Mouse (Mus musculus): ENCODE measurements around the gene Stx19. TPM values are rescaled to one million over a fixed set of nuclear protein-coding genes. Genes with fewer than 3 reads are reported as not detected.

The Stx19 gene
- polyA plus RNA-seq, 1 experiment = not detected

DNA sequence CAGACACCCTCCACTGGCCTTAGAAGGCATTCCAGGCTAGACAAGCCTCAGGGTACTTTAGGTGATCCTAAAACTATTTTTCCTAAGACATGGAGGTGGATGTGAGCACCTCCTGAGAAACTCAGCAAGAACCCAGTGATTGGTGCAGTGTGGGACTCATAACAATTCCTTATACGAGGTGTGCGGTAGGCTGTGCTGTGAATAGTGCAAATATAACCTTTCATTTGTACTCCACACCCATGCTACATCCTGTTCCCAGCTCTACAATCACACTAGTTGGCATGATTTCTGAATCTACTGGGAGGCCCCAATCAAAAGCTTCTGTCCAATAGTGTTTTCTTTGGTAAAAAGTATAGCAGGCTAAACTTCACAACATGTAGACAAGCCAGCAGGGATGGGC, 17.6 kb downstream of the Stx19 start:
- H3K27ac ChIP-seq (ENCODE audit: insufficient read depth, low read length) = no peak overlapping the region
- WGBS = 84% methylated on average over 2 of the region's 2 CpGs
- no peak for DNase-seq
- H3K4me3 ChIP-seq (replicated peaks; ENCODE audit: insufficient read depth, low read depth, low read length) = no peak overlapping the region
- no peaks in the 10 kb centered on the region for H3K27me3 ChIP-seq (ENCODE audit: control insufficient read depth, insufficient read depth, low read length)
- no peaks in the 10 kb centered on the region for H3K4me1 ChIP-seq (ENCODE audit: control insufficient read depth, insufficient read depth, low read length)
- TF ChIP-seq POLR2A (IDR thresholded peaks at IDR 0.05; ENCODE audit: borderline replicate concordance, insufficient read depth, low read length) = no peak
- no peak for TF ChIP-seq CTCF (IDR thresholded peaks at IDR 0.05; ENCODE audit: borderline replicate concordance, insufficient read depth, low read depth, low read length)

DNA sequence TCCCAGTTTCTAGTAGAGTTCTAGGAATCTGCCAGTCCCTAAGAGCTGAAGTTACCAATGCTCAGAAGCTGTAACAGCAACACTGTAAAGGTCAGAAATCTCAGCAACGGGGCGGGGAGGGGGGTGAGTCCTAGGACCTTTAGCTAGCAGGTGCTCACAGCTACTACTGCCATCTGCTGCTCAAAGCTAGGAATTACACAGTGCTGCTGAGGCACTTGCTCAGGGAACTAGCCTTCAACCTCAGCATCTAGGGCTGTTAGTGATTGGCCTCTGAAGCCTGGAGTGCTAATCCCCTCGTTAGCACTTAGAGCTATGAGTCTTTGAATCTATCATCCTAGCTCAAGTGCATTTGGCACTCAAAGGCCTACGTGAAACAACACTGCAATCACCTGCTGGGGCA, 18.0 kb downstream of the Stx19 start:
- no peak overlapping the region for H3K4me3 ChIP-seq (replicated peaks; ENCODE audit: insufficient read depth, low read depth, low read length)
- H3K4me1 ChIP-seq (ENCODE audit: control insufficient read depth, insufficient read depth, low read length) = no peaks in the 10 kb centered on the region
- no peak overlapping the region for H3K27ac ChIP-seq (ENCODE audit: insufficient read depth, low read length)
- WGBS = 17% methylated on average over 4 of the region's 4 CpGs
- no peaks in the 10 kb centered on the region for H3K27me3 ChIP-seq (ENCODE audit: control insufficient read depth, insufficient read depth, low read length)
- TF ChIP-seq POLR2A (IDR thresholded peaks at IDR 0.05; ENCODE audit: borderline replicate concordance, insufficient read depth, low read length) (no peak), CTCF (IDR thresholded peaks at IDR 0.05; ENCODE audit: borderline replicate concordance, insufficient read depth, low read depth, low read length) (peak; percentile 69)
- peak; percentile 22 to 24 for DNase-seq

DNA sequence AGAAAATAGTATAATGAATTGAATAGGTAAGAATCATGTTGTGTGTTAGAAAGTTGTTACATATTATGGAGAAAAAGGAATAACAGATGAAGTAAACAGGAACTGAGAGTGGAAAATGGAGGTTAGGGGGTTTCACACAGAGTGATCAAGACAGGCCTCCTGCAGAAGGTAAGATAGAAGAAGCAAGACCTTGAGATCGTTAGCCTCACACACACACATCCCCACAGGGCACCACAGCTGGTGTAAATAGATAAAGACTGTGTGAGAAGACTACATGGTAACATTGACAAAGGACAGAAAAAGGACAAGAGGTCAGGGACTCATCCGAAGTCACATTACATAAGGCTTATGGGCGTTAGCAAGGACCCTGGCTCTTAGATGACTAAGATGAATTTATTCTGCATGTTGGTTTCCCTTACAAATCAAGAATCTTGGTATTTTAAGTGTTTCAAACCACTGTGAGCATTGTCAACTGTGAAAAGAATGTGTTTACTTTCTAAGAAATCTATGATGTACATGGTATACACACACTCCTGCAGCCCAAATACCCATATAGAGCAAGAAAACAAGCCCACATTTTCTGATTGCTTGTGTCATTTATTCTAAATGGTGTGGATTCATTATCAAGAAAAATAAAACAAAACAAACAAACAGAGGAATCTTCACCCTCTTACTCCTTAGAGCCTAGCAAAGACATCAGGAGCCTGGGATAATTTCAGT, 19.7 kb downstream of the Stx19 start:
- no peaks in the 10 kb centered on the region for H3K27me3 ChIP-seq (ENCODE audit: control insufficient read depth, insufficient read depth, low read length)
- WGBS = 73% methylated on average over 3 of the region's 3 CpGs
- no peaks in the 10 kb centered on the region for H3K4me1 ChIP-seq (ENCODE audit: control insufficient read depth, insufficient read depth, low read length)
- DNase-seq = no peak
- TF ChIP-seq POLR2A (IDR thresholded peaks at IDR 0.05; ENCODE audit: borderline replicate concordance, insufficient read depth, low read length) (no peak), CTCF (IDR thresholded peaks at IDR 0.05; ENCODE audit: borderline replicate concordance, insufficient read depth, low read depth, low read length) (no peak)
- no peak overlapping the region for H3K27ac ChIP-seq (ENCODE audit: insufficient read depth, low read length)
- no peak overlapping the region for H3K4me3 ChIP-seq (replicated peaks; ENCODE audit: insufficient read depth, low read depth, low read length)

DNA sequence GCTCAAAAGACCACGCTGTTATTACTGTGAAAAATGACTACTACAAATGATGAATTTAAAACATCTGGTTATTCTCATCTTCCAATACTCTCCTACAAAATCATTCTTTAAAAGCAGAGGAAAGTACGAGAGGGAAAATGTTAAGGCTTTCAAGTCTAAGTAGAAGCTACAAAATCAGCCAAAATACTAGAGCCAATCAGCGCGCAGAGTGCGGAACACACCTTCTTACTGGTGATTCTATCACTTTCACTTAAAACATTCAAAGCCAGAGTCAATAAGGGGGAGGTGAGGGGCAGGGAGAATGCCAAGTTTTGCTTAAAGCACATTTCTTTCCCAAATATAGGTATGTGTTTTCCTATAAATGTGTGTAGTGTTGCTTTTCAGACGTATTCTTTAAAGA, 30.9 kb downstream of the Stx19 start:
- DNase-seq = no peak
- 92% methylated on average over 6 of the region's 6 CpGs for WGBS
- TF ChIP-seq CTCF (IDR thresholded peaks at IDR 0.05; ENCODE audit: borderline replicate concordance, insufficient read depth, low read depth, low read length) (no peak), POLR2A (IDR thresholded peaks at IDR 0.05; ENCODE audit: borderline replicate concordance, insufficient read depth, low read length) (no peak)
- Histone ChIP-seq H3K4me1 (ENCODE audit: control insufficient read depth, insufficient read depth, low read length) (no peaks in the 10 kb centered on the region), H3K27ac (ENCODE audit: insufficient read depth, low read length) (no peak overlapping the region), H3K4me3 (replicated peaks; ENCODE audit: insufficient read depth, low read depth, low read length) (no peak overlapping the region), H3K27me3 (ENCODE audit: control insufficient read depth, insufficient read depth, low read length) (no peaks in the 10 kb centered on the region)

DNA sequence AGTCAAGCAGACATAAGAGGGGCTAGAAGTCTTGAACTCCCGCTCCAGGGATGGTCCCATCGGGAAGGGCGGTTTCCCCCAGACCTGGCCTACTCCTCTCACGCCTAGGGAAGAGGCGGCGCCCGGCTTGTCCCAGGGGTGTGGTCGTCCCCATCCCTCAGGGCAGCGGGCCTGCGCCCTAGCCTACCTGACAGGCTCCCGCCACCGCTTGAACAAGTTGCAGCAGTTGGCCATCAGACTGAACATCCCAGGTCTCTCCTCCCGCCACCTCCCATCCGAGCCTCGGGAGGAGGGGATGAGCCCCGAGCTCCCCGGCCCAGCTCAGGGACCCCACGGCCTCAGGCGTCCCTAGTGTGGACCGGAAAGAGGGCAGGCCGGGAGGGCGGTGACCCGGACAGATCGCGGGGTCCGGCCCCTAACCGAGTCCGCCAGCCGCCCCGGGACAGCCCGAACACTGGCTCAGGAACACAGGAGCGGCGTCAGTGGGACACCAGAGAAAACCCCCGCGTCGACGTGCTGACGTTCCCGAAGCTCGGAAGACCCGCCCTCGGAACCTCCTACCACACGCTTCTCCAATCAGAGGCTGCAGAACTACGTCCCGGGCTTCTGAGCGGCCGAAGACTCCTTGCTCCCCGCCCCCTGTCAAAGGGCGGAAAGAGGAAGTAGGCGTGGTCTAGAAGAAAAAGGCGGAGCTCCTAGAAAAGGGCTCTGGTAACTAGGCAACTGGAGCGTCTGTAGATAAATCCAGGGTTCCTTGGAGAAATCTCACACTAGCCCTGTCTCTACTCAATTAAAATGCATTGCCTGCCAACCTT, 32.2 kb downstream of the Stx19 start, which contains the start of gene Arl13b:
Gene Arl13b (minus strand): TSS at position 543 of the 815 bp plus-strand sequence.
- no peaks in the 10 kb centered on the region for H3K27me3 ChIP-seq (ENCODE audit: control insufficient read depth, insufficient read depth, low read length)
- TF ChIP-seq CTCF (IDR thresholded peaks at IDR 0.05; ENCODE audit: borderline replicate concordance, insufficient read depth, low read depth, low read length) = no peak
- TF ChIP-seq POLR2A (IDR thresholded peaks at IDR 0.05; ENCODE audit: borderline replicate concordance, insufficient read depth, low read length) = peak; percentile 61
- H3K27ac ChIP-seq (ENCODE audit: insufficient read depth, low read length) = 0 out of 2 replicates have a peak within 1 kb of the TSS, but pooled peaks have one; percentile 9
- under 1% methylated on average over 52 of the region's 52 CpGs for WGBS
- peak; percentile 90 to 96 for DNase-seq
- peak within 1 kb of the TSS; percentile 75 for H3K4me3 ChIP-seq (replicated peaks; ENCODE audit: insufficient read depth, low read depth, low read length)
- no peaks in the 10 kb centered on the region for H3K4me1 ChIP-seq (ENCODE audit: control insufficient read depth, insufficient read depth, low read length)

DNA sequence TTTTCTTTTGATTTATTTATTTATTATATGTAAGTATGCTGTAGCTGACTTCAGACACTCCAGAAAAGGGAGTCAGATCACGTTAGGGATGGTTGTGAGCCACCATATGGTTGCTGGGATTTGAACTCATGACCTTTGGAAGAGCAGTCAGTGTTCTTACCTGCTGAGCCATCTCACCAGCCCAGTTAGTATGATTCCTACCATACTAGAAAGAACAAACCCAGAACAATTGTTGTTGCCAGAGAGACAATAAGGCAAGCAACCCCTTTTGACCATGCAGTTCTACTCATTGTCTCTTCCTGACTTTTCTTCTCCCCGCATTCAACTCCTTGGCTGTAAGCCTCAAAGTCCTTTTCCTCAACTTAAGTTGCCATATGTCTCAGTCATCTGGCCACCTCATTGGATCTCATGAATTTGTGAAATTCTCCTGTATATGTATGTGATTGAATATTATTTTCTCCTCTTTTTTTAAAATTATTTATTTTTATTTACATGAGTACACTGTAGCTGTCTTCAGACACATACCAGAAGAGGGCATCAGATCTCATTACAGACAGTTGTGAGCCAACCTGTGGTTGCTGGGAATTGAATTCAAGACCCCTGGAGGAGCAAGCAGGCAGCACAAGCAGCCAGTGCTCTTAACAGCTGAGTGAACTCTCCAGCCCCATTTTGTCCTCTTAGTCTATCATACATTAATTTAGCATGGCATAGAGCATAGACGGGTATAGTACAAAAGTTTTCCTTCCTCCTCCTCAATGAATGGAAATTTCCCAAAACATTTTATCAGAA, 38.2 kb downstream of the Stx19 start:
- no peak for DNase-seq
- H3K4me3 ChIP-seq (replicated peaks; ENCODE audit: insufficient read depth, low read depth, low read length) = no peak overlapping the region
- no peaks in the 10 kb centered on the region for H3K27me3 ChIP-seq (ENCODE audit: control insufficient read depth, insufficient read depth, low read length)
- H3K4me1 ChIP-seq (ENCODE audit: control insufficient read depth, insufficient read depth, low read length) = no peaks in the 10 kb centered on the region
- H3K27ac ChIP-seq (ENCODE audit: insufficient read depth, low read length) = no peak overlapping the region
- WGBS = 72% methylated on average over 3 of the region's 3 CpGs
- TF ChIP-seq POLR2A (IDR thresholded peaks at IDR 0.05; ENCODE audit: borderline replicate concordance, insufficient read depth, low read length) (no peak), CTCF (IDR thresholded peaks at IDR 0.05; ENCODE audit: borderline replicate concordance, insufficient read depth, low read depth, low read length) (no peak)

DNA sequence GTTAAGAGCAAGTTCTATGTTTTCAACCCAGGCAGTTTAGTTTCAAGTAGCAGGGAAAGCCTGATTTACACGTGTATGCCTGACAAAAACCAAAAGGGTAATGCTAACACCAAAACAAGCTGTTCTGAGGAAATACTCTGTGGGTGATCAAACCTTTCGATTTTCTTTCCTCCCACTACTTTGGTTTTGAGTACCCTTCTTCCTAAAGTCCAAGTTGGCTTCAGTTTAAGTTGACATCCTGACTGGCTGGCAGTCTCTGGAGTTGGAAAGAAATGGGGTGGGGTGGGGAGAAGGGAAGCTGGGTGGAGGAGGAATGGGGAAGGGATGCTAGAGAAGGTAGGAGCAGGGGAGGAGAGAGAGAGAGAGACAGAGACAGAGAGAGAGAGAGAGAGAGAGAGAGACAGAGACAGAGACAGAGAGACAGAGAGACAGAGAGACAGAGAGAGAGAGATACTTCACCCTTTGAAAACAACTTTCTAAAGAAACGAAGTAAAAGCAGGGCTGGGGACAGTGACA, 39.2 kb downstream of the Stx19 start:
- no peak overlapping the region for H3K27ac ChIP-seq (ENCODE audit: insufficient read depth, low read length)
- no peaks in the 10 kb centered on the region for H3K4me1 ChIP-seq (ENCODE audit: control insufficient read depth, insufficient read depth, low read length)
- H3K4me3 ChIP-seq (replicated peaks; ENCODE audit: insufficient read depth, low read depth, low read length) = no peak overlapping the region
- 19% methylated on average over 3 of the region's 3 CpGs for WGBS
- no peaks in the 10 kb centered on the region for H3K27me3 ChIP-seq (ENCODE audit: control insufficient read depth, insufficient read depth, low read length)
- DNase-seq = no peak
- TF ChIP-seq CTCF (IDR thresholded peaks at IDR 0.05; ENCODE audit: borderline replicate concordance, insufficient read depth, low read depth, low read length) (no peak), POLR2A (IDR thresholded peaks at IDR 0.05; ENCODE audit: borderline replicate concordance, insufficient read depth, low read length) (no peak)

Measured in cerebellum, adult 2 months (tissue).